Mouse (Mus musculus) thymus, adult 2 months (tissue): ENCODE results near the gene Adam17. TPM values are rescaled to one million over a fixed set of nuclear protein-coding genes. Genes with fewer than 3 reads are reported as not detected.

ENCODE experiments used
- DNase-seq: peaks from one replicate; pipeline ENCODE4 v3.0.0; 2021
- H3K27ac ChIP-seq: fragments of 200-500 bp; 2 replicates; pipeline ENCODE4 v1.5.1; 2012; ENCODE audit warnings: low read length, control low read depth; ENCODE audit not compliant: control insufficient read depth, insufficient read depth
- H3K27me3 ChIP-seq: fragments of 200-500 bp; 2 replicates; pipeline ENCODE4 v1.6.1; 2012; ENCODE audit warnings: mild to moderate bottlenecking, low read length, moderate library complexity, mixed read lengths; ENCODE audit not compliant: control insufficient read depth, insufficient read depth
- H3K36me3 ChIP-seq: fragments of 200-500 bp; 2 replicates; pipeline ENCODE4 v1.6.1; 2012; ENCODE audit warnings: mild to moderate bottlenecking, low read length, moderate library complexity; ENCODE audit not compliant: control insufficient read depth, insufficient read depth
- H3K4me1 ChIP-seq: fragments of 200-500 bp; replicated peaks from 2 replicates; pipeline ENCODE4 v1.6.1; 2012; ENCODE audit warnings: low read length; ENCODE audit not compliant: control insufficient read depth, insufficient read depth
- H3K4me3 ChIP-seq: fragments of 200-500 bp; 2 replicates; pipeline ENCODE4 v1.5.1; 2012; ENCODE audit warnings: mild to moderate bottlenecking, low read length, control low read depth, moderate library complexity; ENCODE audit not compliant: control insufficient read depth, insufficient read depth
- CTCF ChIP-seq: fragments of 200-500 bp; IDR thresholded peaks from 2 replicates; pipeline ENCODE4 v1.5.1; 2012; ENCODE audit warnings: mild to moderate bottlenecking, control low read depth, low read length, moderate library complexity, borderline replicate concordance; ENCODE audit not compliant: control insufficient read depth, poor library complexity, insufficient read depth; ENCODE audit errors: extremely low read depth
- POLR2A ChIP-seq: fragments of 200-500 bp; IDR thresholded peaks from 2 replicates; pipeline ENCODE4 v1.6.1; 2012; ENCODE audit warnings: mild to moderate bottlenecking, low read length, control low read depth, moderate library complexity; ENCODE audit not compliant: control insufficient read depth, poor library complexity, insufficient read depth; ENCODE audit errors: extremely low read depth
- WGBS: fragments of 180-500 bp; shearing (Covaris S2); methylation state at CpG from one replicate; pipeline ENCODE4 v1.1.7; 2018; 5-methylcytosine and 5-hydroxymethylcytosine counted together
- polyA plus RNA-seq: library from polyadenylated mRNA; depleted of rRNA; stranded (reverse); fragments of >200 nt; gene quantifications from 2 replicates; pipeline ENCODE4 v1.2.3, GENCODE M21; 2012

Gene Adam17
- polyA plus RNA-seq, 1 experiment: 41.5 TPM

- 80% methylated on average over 2 of the region's 2 CpGs for WGBS
These were observed 10.7 kb downstream of the Adam17 start for GRCm38 (mm10) chr12:21362686-21363085.

GRCm38 (mm10) chr12:21353681-21354080 is 19.8 kb downstream of the Adam17 start:
- peaks cover 41% of the 10 kb centered on the region for H3K36me3 ChIP-seq
- H3K4me1 ChIP-seq: no peaks in the 10 kb centered on the region
- no peak overlapping the region for H3K27ac ChIP-seq
- no peak for DNase-seq
- TF ChIP-seq POLR2A: no peak
- no peak for TF ChIP-seq CTCF
- H3K4me3 ChIP-seq: no peak overlapping the region
- 96% methylated on average over 8 of the region's 8 CpGs for WGBS
- no peaks in the 10 kb centered on the region for H3K27me3 ChIP-seq

More at GRCm38 (mm10) chr12:21362686-21363085, 10.7 kb downstream of the Adam17 start:
- H3K4me1 ChIP-seq: no peaks in the 10 kb centered on the region
- no peak overlapping the region for H3K4me3 ChIP-seq
- no peak for DNase-seq
- H3K27ac ChIP-seq: no peak overlapping the region
- no peaks in the 10 kb centered on the region for H3K36me3 ChIP-seq
- H3K27me3 ChIP-seq: no peaks in the 10 kb centered on the region
- TF ChIP-seq CTCF (no peak), POLR2A (no peak)

- Histone ChIP-seq H3K27ac (no peak overlapping the region), H3K4me1 (no peaks in the 10 kb centered on the region), H3K36me3 (peaks cover 58% of the 10 kb centered on the region), H3K27me3 (no peaks in the 10 kb centered on the region), H3K4me3 (no peak overlapping the region)
- 96% methylated on average over 7 of the region's 7 CpGs for WGBS
- no peak for DNase-seq
- TF ChIP-seq CTCF (no peak), POLR2A (no peak)
These were observed 23.1 kb downstream of the Adam17 start for GRCm38 (mm10) chr12:21350113-21350876.

GRCm38 (mm10) chr12:21346972-21347371 is 26.5 kb downstream of the Adam17 start:
- WGBS: 92% methylated on average over 7 of the region's 7 CpGs
- H3K27me3 ChIP-seq: no peaks in the 10 kb centered on the region
- H3K4me1 ChIP-seq: no peaks in the 10 kb centered on the region
- DNase-seq: no peak
- TF ChIP-seq CTCF: no peak
- no peak for TF ChIP-seq POLR2A
- H3K27ac ChIP-seq: no peak overlapping the region
- H3K36me3 ChIP-seq: peaks cover 55% of the 10 kb centered on the region
- no peak overlapping the region for H3K4me3 ChIP-seq

- Histone ChIP-seq H3K4me1 (no peaks in the 10 kb centered on the region), H3K27me3 (no peaks in the 10 kb centered on the region), H3K36me3 (peaks cover 57% of the 10 kb centered on the region), H3K27ac (no peak overlapping the region), H3K4me3 (no peak overlapping the region)
- TF ChIP-seq CTCF: no peak
- TF ChIP-seq POLR2A: no peak
- WGBS: 98% methylated on average over 5 of the region's 5 CpGs
- no peak for DNase-seq
These were observed 32.8 kb downstream of the Adam17 start for GRCm38 (mm10) chr12:21340674-21341073.

GRCm38 (mm10) chr12:21337171-21337570 is 36.3 kb downstream of the Adam17 start:
- 97% methylated on average over 5 of the region's 5 CpGs for WGBS
- Histone ChIP-seq H3K27ac (no peak overlapping the region), H3K4me1 (no peaks in the 10 kb centered on the region), H3K36me3 (peaks cover 70% of the 10 kb centered on the region), H3K4me3 (no peak overlapping the region), H3K27me3 (no peaks in the 10 kb centered on the region)
- TF ChIP-seq POLR2A: no peak
- no peak for TF ChIP-seq CTCF
- no peak for DNase-seq

GRCm38 (mm10) chr12:21335869-21336268 is 37.6 kb downstream of the Adam17 start:
- Histone ChIP-seq H3K27me3 (no peaks in the 10 kb centered on the region), H3K36me3 (peaks cover 71% of the 10 kb centered on the region), H3K4me1 (no peaks in the 10 kb centered on the region), H3K27ac (no peak overlapping the region), H3K4me3 (no peak overlapping the region)
- 57% methylated on average over 7 of the region's 7 CpGs for WGBS
- DNase-seq: no peak
- TF ChIP-seq CTCF (no peak), POLR2A (no peak)
